Mouse (Mus musculus) 3134 (cell line): ENCODE results near the gene Olfr1375.
"Not testable (repeated sequence)": the region's sequence is repeated elsewhere in the genome, so short reads cannot be mapped to it uniquely, and the experiment has no call there.

Experiments used
- DNase-seq: peaks from one replicate; pipeline ENCODE4 v3.0.0-alpha.2; 2011; ENCODE audit warnings: low spot score; ENCODE audit not compliant: insufficient read length; ENCODE audit errors: extremely low read depth

Olfr1375 gene

GRCm38 (mm10) chr11:51047809-51048208, at the start of gene Olfr1375:
Gene Olfr1375 (plus strand): TSS chr11:51048109.
- DNase-seq: not testable (repeated sequence)

GRCm38 (mm10) chr11:51003296-51003695, 44.6 kb upstream of the Olfr1375 start, which contains the start of gene Olfr51:
Gene Olfr51 (plus strand): TSS chr11:51003596.
- no peak for DNase-seq

GRCm38 (mm10) chr11:51011821-51012220, 36.1 kb upstream of the Olfr1375 start:
- DNase-seq: no peak

- DNase-seq: no peak
Observed at GRCm38 (mm10) chr11:51013936-51014335, 34.0 kb upstream of the Olfr1375 start, which contains the start of gene Olfr54. Gene Olfr54 (plus strand): TSS chr11:51014236.

- no peak for DNase-seq
Observed at GRCm38 (mm10) chr11:51016341-51016740, 31.6 kb upstream of the Olfr1375 start.

GRCm38 (mm10) chr11:51026811-51027210, 21.1 kb upstream of the Olfr1375 start:
- not testable (repeated sequence) for DNase-seq

- not testable (repeated sequence) for DNase-seq
Observed at GRCm38 (mm10) chr11:51029381-51029780, 18.5 kb upstream of the Olfr1375 start.

- no peak for DNase-seq
Observed at GRCm38 (mm10) chr11:51030225-51030624, 17.7 kb upstream of the Olfr1375 start.

GRCm38 (mm10) chr11:51032851-51033250, 15.1 kb upstream of the Olfr1375 start:
- DNase-seq: no peak

GRCm38 (mm10) chr11:51034141-51034540, 13.8 kb upstream of the Olfr1375 start:
- DNase-seq: not testable (repeated sequence)

- no peak for DNase-seq
Observed at GRCm38 (mm10) chr11:51035951-51036350, 12.0 kb upstream of the Olfr1375 start.

GRCm38 (mm10) chr11:51044776-51045175, 3.1 kb upstream of the Olfr1375 start:
- DNase-seq: not testable (repeated sequence)

- DNase-seq: no peak
Observed at GRCm38 (mm10) chr11:51051678-51052077, 3.8 kb downstream of the Olfr1375 start.

GRCm38 (mm10) chr11:51053230-51053629, 5.3 kb downstream of the Olfr1375 start:
- no peak for DNase-seq

- DNase-seq: peak; percentile 69
Observed at GRCm38 (mm10) chr11:51059151-51059571, 11.3 kb downstream of the Olfr1375 start, which contains the start of gene Zfp354a. Gene Zfp354a (plus strand): TSS chr11:51059257.

- DNase-seq: no peak
Observed at GRCm38 (mm10) chr11:51059640-51060039, 11.7 kb downstream of the Olfr1375 start.

GRCm38 (mm10) chr11:51060981-51061380, 13.1 kb downstream of the Olfr1375 start:
- no peak for DNase-seq

- no peak for DNase-seq
Observed at GRCm38 (mm10) chr11:51063276-51063675, 15.4 kb downstream of the Olfr1375 start.

- no peak for DNase-seq
Observed at GRCm38 (mm10) chr11:51063841-51064240, 15.9 kb downstream of the Olfr1375 start.

- DNase-seq: no peak
Observed at GRCm38 (mm10) chr11:51084527-51084926, 36.6 kb downstream of the Olfr1375 start.

- DNase-seq: no peak
Observed at GRCm38 (mm10) chr11:51085269-51085668, 37.4 kb downstream of the Olfr1375 start.
